Mouse (Mus musculus): ENCODE data around the gene Cfap77. TPM values are rescaled to one million over a fixed set of nuclear protein-coding genes. Genes with fewer than 3 reads are reported as not detected.

Gene Cfap77
- not detected for total RNA-seq (2023)

GRCm38 (mm10) chr2:29054991-29055390 lies at the start of gene Cfap77:
Gene Cfap77 (minus strand): TSS chr2:29055066.

DNA sequence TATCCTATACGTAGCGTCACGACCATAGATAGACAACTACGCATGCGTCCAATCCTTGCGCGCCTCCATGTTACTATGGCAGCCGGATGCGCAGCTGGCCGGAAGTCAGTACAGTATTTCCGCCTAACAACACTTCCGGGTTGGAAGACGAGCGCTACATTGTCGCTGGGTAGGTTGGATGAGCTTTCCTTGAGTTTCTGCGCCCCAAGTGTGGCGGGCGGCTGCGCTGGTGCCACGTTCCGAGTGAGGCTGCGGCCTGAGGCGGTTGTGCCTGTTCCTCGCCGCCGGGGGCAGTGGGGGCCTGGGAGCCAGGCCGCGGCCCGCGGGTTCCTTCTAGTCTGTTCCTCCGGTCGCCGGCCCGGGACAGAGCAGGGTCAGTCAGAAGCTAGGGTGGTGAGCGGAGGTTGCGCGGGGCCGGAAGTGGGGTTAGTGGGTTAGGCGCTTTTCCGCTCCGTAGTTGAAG lies 5.3 kb upstream of the Cfap77 start, which contains the start of gene Ttf1:
Gene Ttf1 (plus strand): TSS at position 128 of the 463 bp plus-strand sequence.

GRCm38 (mm10) chr2:28916513-28916865 lies 138.4 kb downstream of the Cfap77 start, which contains the start of gene Barhl1:
Gene Barhl1 (minus strand): TSS chr2:28916668.

Other genes with a start within 250 kb of the Cfap77 start
- 11.4 TPM for gene Gtf3c4, start 214.7 kb downstream of the Cfap77 start, total RNA-seq (2023)
- 24.6 TPM for gene Ddx31, start 214.7 kb downstream of the Cfap77 start, total RNA-seq (2023)
- not detected for gene Barhl1, start 138.4 kb downstream of the Cfap77 start, total RNA-seq (2023)
- gene Ttf1, start 5.2 kb upstream of the Cfap77 start, total RNA-seq (2023): 24.2 TPM
- 109 TPM for gene Setx, start 69.1 kb upstream of the Cfap77 start, total RNA-seq (2023)
- 6.5 TPM for gene Ntng2, start 197.9 kb upstream of the Cfap77 start, total RNA-seq (2023)